Mouse (Mus musculus): ENCODE measurements around the gene Igsf9.

DNA sequence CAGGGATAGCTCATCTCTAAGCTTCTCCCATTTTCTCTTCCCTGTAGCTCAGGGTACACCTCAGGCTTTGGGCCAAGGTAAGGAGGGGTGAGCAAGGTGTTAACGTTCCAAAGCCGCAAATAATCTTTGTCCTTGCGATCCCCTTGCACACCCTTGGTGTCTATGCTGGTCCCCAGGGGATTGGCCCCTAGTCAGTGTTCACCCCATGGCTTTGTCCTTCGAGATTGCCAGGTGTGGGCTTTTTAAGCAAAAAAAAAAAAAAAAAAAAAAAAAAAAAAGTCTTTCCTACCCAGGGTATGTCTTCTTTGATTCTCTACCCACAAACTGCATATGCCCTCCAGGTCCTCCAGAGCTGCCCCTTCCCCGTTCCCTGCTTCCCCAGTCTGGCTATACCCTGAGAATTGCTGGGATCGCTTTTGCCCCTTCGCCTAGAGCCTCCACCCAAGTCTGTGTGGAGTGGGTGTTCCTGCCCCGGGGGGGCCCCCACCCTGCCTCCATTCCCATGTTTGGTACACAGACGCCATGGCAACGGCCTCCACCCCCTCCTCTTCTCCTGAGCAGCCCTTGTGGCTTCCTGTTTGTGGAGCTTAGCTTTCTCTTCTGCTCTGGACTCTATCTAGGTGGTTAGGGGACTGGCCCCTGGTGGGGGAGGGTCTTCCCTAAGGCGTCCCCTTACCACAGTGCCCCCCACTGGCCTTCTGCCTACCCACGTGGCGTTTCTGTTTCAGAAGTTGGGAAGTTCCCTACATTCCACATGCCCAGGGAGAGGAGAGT lies 20.0 kb downstream of the Igsf9 start:
- TF ChIP-seq POLR2A (IDR thresholded peaks at IDR 0.05; ENCODE audit: insufficient read depth, low read length) = no peak
- no peak for TF ChIP-seq CTCF (IDR thresholded peaks at IDR 0.05; ENCODE audit: low read depth, low read length)
- no peak for TF ChIP-seq EP300 (IDR thresholded peaks at IDR 0.05; ENCODE audit: insufficient read depth, low read depth, low read length)
